Comparison of ENCODE assay signal across 13 mouse cellular contexts in the genomic region with DNA sequence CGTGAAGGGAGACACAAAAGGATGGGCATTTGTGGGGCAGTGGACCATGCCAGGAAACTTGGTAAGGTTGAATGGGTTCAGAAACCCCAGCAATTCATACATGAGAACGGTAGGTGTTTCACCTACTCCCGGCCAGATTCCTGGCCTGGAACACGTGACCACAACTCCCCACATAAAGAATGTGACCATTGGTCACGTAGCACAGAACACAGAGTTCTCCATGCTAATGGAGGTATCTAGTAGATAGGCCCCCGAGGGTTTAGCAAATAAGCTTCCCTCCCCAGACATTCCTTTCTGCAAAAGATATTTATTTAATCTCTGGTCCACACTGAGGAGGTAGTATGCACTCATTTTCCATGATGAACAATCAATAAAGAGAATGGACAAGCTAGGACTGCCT.
"Had no signal": no experiment of that assay in that cellular context is flagged by ENCODE, and none has a peak within 500 bp of the region (broad histone marks: within the 10 kb centered on the region; RNA-seq: fewer than 3 reads in every experiment).

No protein-coding gene starts in this region.

- H3K4me2 ChIP-seq: limb, embryonic 12.5 days; limb, embryonic 15.5 days; liver, embryonic 12.5 days; liver, embryonic 15.5 days; midbrain, embryonic 13.5 days had no signal

- H3K4me1 ChIP-seq: limb, embryonic 12.5 days; limb, embryonic 15.5 days; liver, embryonic 12.5 days; liver, embryonic 15.5 days; megakaryocyte, embryonic 14.5 days; midbrain, embryonic 13.5 days had no signal

- H3K36me3 ChIP-seq: limb, embryonic 12.5 days; limb, embryonic 15.5 days; liver, embryonic 12.5 days; liver, embryonic 15.5 days; midbrain, embryonic 10.5 days; midbrain, embryonic 13.5 days had no signal

- H3K27me3 ChIP-seq: limb, embryonic 12.5 days; limb, embryonic 15.5 days; liver, embryonic 12.5 days; liver, embryonic 15.5 days; megakaryocyte, embryonic 14.5 days; midbrain, embryonic 13.5 days had no signal

- ATAC-seq: inflammation-experienced regulatory T-cells, adult 6 months; intestine, embryonic 16.5 days; liver, embryonic 12.5 days; midbrain, embryonic 13.5 days; midbrain, embryonic 16.5 days had no signal

- H3K9me3 ChIP-seq: limb, embryonic 12.5 days; limb, embryonic 15.5 days; liver, embryonic 12.5 days; liver, embryonic 15.5 days; midbrain, embryonic 10.5 days; midbrain, embryonic 13.5 days had no signal

- DNase-seq: thymus, adult 18-20 months; thymus, postnatal 36 days had no signal

- H3K9ac ChIP-seq: limb, embryonic 12.5 days; limb, embryonic 15.5 days; liver, embryonic 12.5 days; liver, embryonic 15.5 days; midbrain, embryonic 13.5 days had no signal

- H3K27ac ChIP-seq: limb, embryonic 12.5 days; limb, embryonic 15.5 days; liver, embryonic 12.5 days; liver, embryonic 15.5 days; macrophage; midbrain, embryonic 10.5 days; midbrain, embryonic 13.5 days had no signal

- H3K4me3 ChIP-seq: limb, embryonic 12.5 days; limb, embryonic 15.5 days; liver, embryonic 12.5 days; liver, embryonic 15.5 days; megakaryocyte, embryonic 14.5 days; midbrain, embryonic 10.5 days; midbrain, embryonic 13.5 days had no signal
